Mouse (Mus musculus) stomach, embryonic 16.5 days (tissue): ENCODE data around the gene Ubl7. TPM values are rescaled to one million over a fixed set of nuclear protein-coding genes. Genes with fewer than 3 reads are reported as not detected.
A peak's percentile ranks its signal among the peaks of the same experiment; 100 is the strongest.

Experiments used
- ATAC-seq: fragments of 200-750 bp; cut with Nextera tagmentation; 2 replicates; pipeline ENCODE4 v1.8.0; 2017; ENCODE audit warnings: moderate number of reproducible peaks, moderate TSS enrichment; ENCODE audit not compliant: insufficient read depth, low FRiP score
- H3K27ac ChIP-seq: fragments of 300-500 bp; sonication (generic); 2 replicates; pipeline ENCODE4 v1.5.1; 2014; ENCODE audit warnings: low read length
- H3K27me3 ChIP-seq: fragments of 300-500 bp; sonication (generic); 2 replicates; pipeline ENCODE4 v1.6.1; 2014; ENCODE audit warnings: low read length, control low read depth, mixed read lengths; ENCODE audit not compliant: control insufficient read depth, insufficient read depth
- H3K36me3 ChIP-seq: fragments of 300-500 bp; sonication (generic); 2 replicates; pipeline ENCODE4 v1.6.1; 2014; ENCODE audit warnings: low read length; ENCODE audit not compliant: control insufficient read depth, insufficient read depth
- H3K4me1 ChIP-seq: fragments of 300-500 bp; sonication (generic); 2 replicates; pipeline ENCODE4 v1.6.1; 2014; ENCODE audit warnings: low read length, control low read depth, mixed read lengths; ENCODE audit not compliant: control insufficient read depth, insufficient read depth
- H3K4me2 ChIP-seq: fragments of 300-500 bp; sonication (generic); 2 replicates; pipeline ENCODE4 v1.6.1; 2014; ENCODE audit warnings: low read depth, low read length, mixed read lengths
- H3K4me3 ChIP-seq: fragments of 300-500 bp; sonication (generic); replicated peaks from 2 replicates; pipeline ENCODE4 v1.5.1; 2014; ENCODE audit warnings: mild to moderate bottlenecking, low read length
- H3K9ac ChIP-seq: fragments of 300-500 bp; sonication (generic); 2 replicates; pipeline ENCODE4 v1.6.1; 2014; ENCODE audit warnings: low read length
- H3K9me3 ChIP-seq: fragments of 300-500 bp; sonication (generic); replicated peaks from 2 replicates; pipeline ENCODE4 v1.6.1; 2016; ENCODE audit warnings: low read length, control low read depth; ENCODE audit not compliant: control insufficient read depth
- WGBS: fragments of 180-500 bp; shearing (Covaris S2); extraction: QIAGEN DNeasy Blood & Tissue Kit; methylation state at CpG from one replicate; pipeline ENCODE4 v1.1.7; 2014; 5-methylcytosine and 5-hydroxymethylcytosine counted together
- polyA plus RNA-seq: library from polyadenylated mRNA; unstranded; fragments of >200 nt; fragmentation: Nextera tagmentation; extraction: Ambion mirVana; gene quantifications from 2 replicates; pipeline ENCODE4 v1.2.1, GENCODE M21; 2015

The Ubl7 gene
- polyA plus RNA-seq, 1 experiment from 2014 or later: 82.1 TPM

- peaks cover 2% of the 10 kb centered on the region; the same call in 1 of the 2 replicates for H3K27me3 ChIP-seq
- H3K4me2 ChIP-seq: no peak overlapping the region
- H3K36me3 ChIP-seq: no peaks in the 10 kb centered on the region; the same call in 1 of the 2 replicates
- H3K27ac ChIP-seq: no peak overlapping the region
- H3K9ac ChIP-seq: no peak overlapping the region
- no peaks in the 10 kb centered on the region for H3K9me3 ChIP-seq
- WGBS: 71% methylated on average over 6 of the region's 6 CpGs
- H3K4me1 ChIP-seq: no peaks in the 10 kb centered on the region
- no peak for ATAC-seq
- no peak overlapping the region for H3K4me3 ChIP-seq
These were observed 22.2 kb downstream of the Ubl7 start for GRCm38 (mm10) chr9:57932831-57933602.

GRCm38 (mm10) chr9:57935683-57936437 lies 25.1 kb downstream of the Ubl7 start:
- ATAC-seq: peak; percentile 35; the same call in 1 of the 2 replicates

GRCm38 (mm10) chr9:57937171-57937570 lies 26.4 kb downstream of the Ubl7 start:
- ATAC-seq: no peak
- Histone ChIP-seq H3K4me1 (peaks cover 5% of the 10 kb centered on the region), H3K9me3 (no peaks in the 10 kb centered on the region), H3K9ac (no peak overlapping the region), H3K4me3 (no peak overlapping the region), H3K36me3 (no peaks in the 10 kb centered on the region), H3K27me3 (peaks cover 30% of the 10 kb centered on the region), H3K4me2 (no peak overlapping the region), H3K27ac (no peak overlapping the region)
- WGBS: 89% methylated on average over 4 of the region's 4 CpGs

More at GRCm38 (mm10) chr9:57935683-57936437, 25.1 kb downstream of the Ubl7 start:
- no peak overlapping the region for H3K4me2 ChIP-seq
- H3K36me3 ChIP-seq: no peaks in the 10 kb centered on the region
- no peaks in the 10 kb centered on the region for H3K9me3 ChIP-seq
- no peak overlapping the region for H3K4me3 ChIP-seq
- H3K9ac ChIP-seq: no peak overlapping the region
- H3K27ac ChIP-seq: no peak overlapping the region
- peaks cover 4% of the 10 kb centered on the region for H3K4me1 ChIP-seq
- peaks cover 17% of the 10 kb centered on the region for H3K27me3 ChIP-seq
- WGBS: 29% methylated on average over 6 of the region's 6 CpGs

GRCm38 (mm10) chr9:57937651-57938050 lies 26.9 kb downstream of the Ubl7 start:
- H3K36me3 ChIP-seq: no peaks in the 10 kb centered on the region
- no peaks in the 10 kb centered on the region for H3K9me3 ChIP-seq
- no peak overlapping the region for H3K4me2 ChIP-seq
- 61% methylated on average over 6 of the region's 6 CpGs for whole genome bisulfite sequencing
- peaks cover 34% of the 10 kb centered on the region for H3K27me3 ChIP-seq
- H3K27ac ChIP-seq: no peak overlapping the region
- peaks cover 5% of the 10 kb centered on the region for H3K4me1 ChIP-seq
- ATAC-seq: no peak
- H3K4me3 ChIP-seq: no peak overlapping the region
- H3K9ac ChIP-seq: no peak overlapping the region

GRCm38 (mm10) chr9:57938225-57939055 lies 27.7 kb downstream of the Ubl7 start:
- ATAC-seq: no peak
- Histone ChIP-seq H3K9me3 (no peaks in the 10 kb centered on the region), H3K4me3 (no peak overlapping the region), H3K27ac (no peak overlapping the region), H3K9ac (no peak overlapping the region), H3K4me2 (no peak overlapping the region), H3K36me3 (no peaks in the 10 kb centered on the region), H3K4me1 (peaks cover 5% of the 10 kb centered on the region), H3K27me3 (peaks cover 42% of the 10 kb centered on the region)
- 75% methylated on average over 5 of the region's 5 CpGs for WGBS

- Histone ChIP-seq H3K27me3 (peaks cover 48% of the 10 kb centered on the region), H3K4me3 (peak within 1 kb of the TSS; percentile 71), H3K4me1 (peaks cover 5% of the 10 kb centered on the region), H3K36me3 (no peaks in the 10 kb centered on the region), H3K9me3 (no peaks in the 10 kb centered on the region), H3K4me2 (peak within 1 kb of the TSS; percentile 100), H3K9ac (peak within 1 kb of the TSS; percentile 76), H3K27ac (no peak within 1 kb of the TSS)
- ATAC-seq: peak; percentile 87
- WGBS: 4% methylated on average over 58 of the region's 60 CpGs
These were observed 28.9 kb downstream of the Ubl7 start, which contains the start of gene Sema7a for GRCm38 (mm10) chr9:57939431-57940348. Sema7a (plus strand) TSS chr9:57940112.

GRCm38 (mm10) chr9:57940349-57940794 lies 29.6 kb downstream of the Ubl7 start:
- H3K27ac ChIP-seq: no peak overlapping the region
- H3K27me3 ChIP-seq: peaks cover 48% of the 10 kb centered on the region
- WGBS: under 1% methylated on average over 44 of the region's 44 CpGs

More at GRCm38 (mm10) chr9:57940349-57940794, 29.6 kb downstream of the Ubl7 start:
- Histone ChIP-seq H3K36me3 (no peaks in the 10 kb centered on the region), H3K4me3 (peak overlapping the region; percentile 71), H3K9me3 (no peaks in the 10 kb centered on the region), H3K9ac (peak overlapping the region; percentile 76), H3K4me1 (peaks cover 5% of the 10 kb centered on the region), H3K4me2 (peak overlapping the region; percentile 100)
- ATAC-seq: peak; percentile 45; the same call in 1 of the 2 replicates
